ENCODE assay signal across 9 mouse cellular contexts in genomic region chr3:90587361-90588101, GRCm38 (mm10). TPM values are rescaled to one million over a fixed set of nuclear protein-coding genes. Genes with fewer than 3 reads are reported as not detected.
DNase-seq lines count a peak whose midpoint lies in the region; ATAC-seq and TF ChIP-seq lines count a peak whose summit lies in the region.
"Had no signal": no experiment of that assay in that cellular context is flagged by ENCODE, and none has a peak within 500 bp of the region (broad histone marks: within the 10 kb centered on the region; RNA-seq: fewer than 3 reads in every experiment).

No protein-coding gene starts in this region.

- no peak for TF ChIP-seq CTCF in cerebellum, adult 2 months (IDR thresholded peaks at IDR 0.05; ENCODE audit: borderline replicate concordance, insufficient read depth, low read depth, low read length)

- peak; percentile 34 for DNase-seq in adrenal gland, postnatal 10 days
- DNase-seq in adrenal gland, adult 8-10 months = no peak
- peak; percentile 48 to 62 for DNase-seq in heart, adult 9 months (ENCODE audit: low spot score in 2 of 2)
- peak; percentile 41 for DNase-seq in lung, postnatal 36 days
- no peak for DNase-seq in urinary bladder, postnatal 4 days (ENCODE audit: low spot score in 2 of 2)
- DNase-seq in cerebellum, adult 2 months = no peak

- ATAC-seq in megakaryocyte, adult 5-6 weeks (ENCODE audit: poor library complexity, severe bottlenecking) = no peak

- H3K36me3 ChIP-seq in megakaryocyte, embryonic 14.5 days (replicated peaks; ENCODE audit: low read length) = no peaks in the 10 kb centered on the region

- peak overlapping the region; percentile 40 for H3K4me3 ChIP-seq in megakaryocyte, embryonic 14.5 days (replicated peaks)
- no peak overlapping the region for H3K4me3 ChIP-seq in cerebellum, adult 2 months (replicated peaks; ENCODE audit: insufficient read depth, low read depth, low read length)

- WGBS in cerebellum, adult 2 months = 86% methylated on average over 14 of the region's 14 CpGs

- H3K27ac ChIP-seq in cerebellum, adult 2 months (ENCODE audit: insufficient read depth, low read length) = no peak overlapping the region

- no peak for TF ChIP-seq POLR2A in cerebellum, adult 2 months (IDR thresholded peaks at IDR 0.05; ENCODE audit: borderline replicate concordance, insufficient read depth, low read length)

- H3K27me3 ChIP-seq in megakaryocyte, embryonic 14.5 days (replicated peaks) = peaks cover 33% of the 10 kb centered on the region
- H3K27me3 ChIP-seq in cerebellum, adult 2 months (ENCODE audit: control insufficient read depth, insufficient read depth, low read length) = no peaks in the 10 kb centered on the region

- 0 out of 2 replicates have a peak, but pooled peaks cover under 1% of the 10 kb centered on the region for H3K9me3 ChIP-seq in megakaryocyte, embryonic 14.5 days

- H3K4me1 ChIP-seq in megakaryocyte, embryonic 14.5 days = peaks cover 44% of the 10 kb centered on the region
- no peaks in the 10 kb centered on the region; the same call in 1 of the 2 replicates for H3K4me1 ChIP-seq in cerebellum, adult 2 months (ENCODE audit: control insufficient read depth, insufficient read depth, low read length)

RNA-seq across cellular contexts. Expression of gene S100a2, which starts 2.5 kb away (rescaled TPM):
- total RNA-seq in adrenal gland, postnatal 10 days (2021) = not detected
- not detected for total RNA-seq in adrenal gland, adult 8-10 months (2022)
- polyA plus RNA-seq in megakaryocyte, embryonic 14.5 days (2012; ENCODE audit: insufficient read depth, low replicate concordance) = not detected in 2 replicates
- not detected in 2 replicates for total RNA-seq in megakaryocyte, adult 5-6 weeks (2015)
- total RNA-seq in megakaryocyte, adult 5-6 weeks (2017) = not detected in 2 replicates
- not detected in 2 replicates for polyA plus RNA-seq in cerebellum, adult 2 months (2012; rRNA removed)
- total RNA-seq: heart, postnatal 14 days had no signal

RNA-seq across cellular contexts. Expression of gene Gm42674, which starts 14.2 kb away (rescaled TPM):
- not detected for total RNA-seq in adrenal gland, postnatal 10 days (2021)
- total RNA-seq in adrenal gland, adult 8-10 months (2022) = not detected
- polyA plus RNA-seq in megakaryocyte, embryonic 14.5 days (2012; ENCODE audit: insufficient read depth, low replicate concordance) = not detected in 2 replicates
- total RNA-seq in megakaryocyte, adult 5-6 weeks (2015) = not detected in 2 replicates
- 2.9 and 5.7 TPM in 2 replicates for total RNA-seq in megakaryocyte, adult 5-6 weeks (2017)
- polyA plus RNA-seq in cerebellum, adult 2 months (2012; rRNA removed) = not detected in 2 replicates
- total RNA-seq: heart, postnatal 14 days had no signal

RNA-seq across cellular contexts. Expression of gene S100a4, which starts 16.0 kb away (rescaled TPM):
- total RNA-seq in adrenal gland, postnatal 10 days (2021) = 10 to 100 TPM; 16.9 to 18.5 TPM
- 10 to 100 TPM in 2 of 4 experiments, 1 to 10 TPM in 2; 7.5 to 22.9 (median 12.5) TPM for total RNA-seq in adrenal gland, adult 8-10 months (2022)
- not detected in 2 replicates for polyA plus RNA-seq in megakaryocyte, embryonic 14.5 days (2012; ENCODE audit: insufficient read depth, low replicate concordance)
- total RNA-seq in megakaryocyte, adult 5-6 weeks (2015) = 2,878 and 2,936 TPM in 2 replicates
- total RNA-seq in megakaryocyte, adult 5-6 weeks (2017) = 3,102 and 3,469 TPM in 2 replicates
- polyA plus RNA-seq in cerebellum, adult 2 months (2012; rRNA removed) = 2.7 and 4.1 TPM in 2 replicates

RNA-seq across cellular contexts. Expression of gene S100a5, which starts 20.8 kb away (rescaled TPM):
- not detected for total RNA-seq in adrenal gland, postnatal 10 days (2021)
- total RNA-seq in adrenal gland, adult 8-10 months (2022) = not detected
- polyA plus RNA-seq in megakaryocyte, embryonic 14.5 days (2012; ENCODE audit: insufficient read depth, low replicate concordance) = not detected in 2 replicates
- not detected in 2 replicates for total RNA-seq in megakaryocyte, adult 5-6 weeks (2015)
- total RNA-seq in megakaryocyte, adult 5-6 weeks (2017) = 3.4 TPM in 1 of 2 replicates, not detected in the other
- polyA plus RNA-seq in cerebellum, adult 2 months (2012; rRNA removed) = not detected in 2 replicates
- total RNA-seq: heart, postnatal 14 days had no signal

RNA-seq across cellular contexts. Expression of gene S100a6, which starts 25.2 kb away (rescaled TPM):
- total RNA-seq in adrenal gland, postnatal 10 days (2021) = 10 to 100 TPM; 72.2 to 82.8 TPM
- 10 to 100 TPM; 57.0 to 92.3 (median 67.2) TPM for total RNA-seq in adrenal gland, adult 8-10 months (2022)
- polyA plus RNA-seq in megakaryocyte, embryonic 14.5 days (2012; ENCODE audit: insufficient read depth, low replicate concordance) = 1.3 TPM in 1 of 2 replicates, not detected in the other
- 2,141 and 2,313 TPM in 2 replicates for total RNA-seq in megakaryocyte, adult 5-6 weeks (2015)
- total RNA-seq in megakaryocyte, adult 5-6 weeks (2017) = 1,043 and 1,047 TPM in 2 replicates
- 32.0 and 36.0 TPM in 2 replicates for polyA plus RNA-seq in cerebellum, adult 2 months (2012; rRNA removed)

Comparison
In these comparisons a context has a peak if more than half of its experiments do, and no peak if none do; other contexts are left out.
1. DNase-seq: peak in adrenal gland, postnatal 10 days (single experiment), heart, adult 9 months (2 of 2) and lung, postnatal 36 days (single experiment); none in adrenal gland, adult 8-10 months (single experiment), urinary bladder, postnatal 4 days (0 of 2) and cerebellum, adult 2 months (0 of 2).
2. RNA of gene S100a4, which starts 16.0 kb away (total RNA-seq): 2,878 to 3,469 TPM in megakaryocyte, adult 5-6 weeks; 16.9 to 18.5 TPM in adrenal gland, postnatal 10 days and 7.5 to 22.9 TPM in adrenal gland, adult 8-10 months; every median in the first group is over 100 times any median in the second.